Mouse (Mus musculus): ENCODE measurements around the gene Pcbd1. TPM values are rescaled to one million over a fixed set of nuclear protein-coding genes. Genes with fewer than 3 reads are reported as not detected.

Gene Pcbd1
- polyA plus RNA-seq, 1 experiment from 2014 or later, result 59.8 TPM

- peak; percentile 64 for ATAC-seq (replicated peaks; ENCODE audit: insufficient number of reproducible peaks, insufficient read depth, low FRiP score, low read depth)
- no peaks in the 10 kb centered on the region for H3K9me3 ChIP-seq (replicated peaks)
- peak overlapping the region; percentile 83 for H3K27ac ChIP-seq
- no peak overlapping the region for H3K4me3 ChIP-seq
- H3K36me3 ChIP-seq, result no peaks in the 10 kb centered on the region
- H3K4me2 ChIP-seq, result peak overlapping the region; percentile 45
- H3K9ac ChIP-seq, result 0 out of 2 replicates have a peak overlapping the region, but pooled peaks have one; percentile 14
- H3K27me3 ChIP-seq, result no peaks in the 10 kb centered on the region
- H3K4me1 ChIP-seq (replicated peaks), result peaks cover 34% of the 10 kb centered on the region
- WGBS, result 4% methylated on average over 8 of the region's 8 CpGs
Observed at GRCm38 (mm10) chr10:61068436-61069192, 20.5 kb upstream of the Pcbd1 start.

GRCm38 (mm10) chr10:61069248-61069647 lies 19.9 kb upstream of the Pcbd1 start:
- no peak for ATAC-seq (replicated peaks; ENCODE audit: insufficient number of reproducible peaks, insufficient read depth, low FRiP score, low read depth)

GRCm38 (mm10) chr10:61072324-61072723 lies 16.8 kb upstream of the Pcbd1 start:
- no peaks in the 10 kb centered on the region for H3K9me3 ChIP-seq (replicated peaks)
- peaks cover 16% of the 10 kb centered on the region for H3K4me1 ChIP-seq (replicated peaks)
- no peak overlapping the region for H3K4me3 ChIP-seq
- H3K4me2 ChIP-seq, result no peak overlapping the region
- no peaks in the 10 kb centered on the region for H3K36me3 ChIP-seq
- no peak overlapping the region for H3K9ac ChIP-seq
- no peak overlapping the region for H3K27ac ChIP-seq
- WGBS, result 14% methylated on average over 16 of the region's 16 CpGs
- no peak for ATAC-seq (replicated peaks; ENCODE audit: insufficient number of reproducible peaks, insufficient read depth, low FRiP score, low read depth)
- no peaks in the 10 kb centered on the region for H3K27me3 ChIP-seq

More at GRCm38 (mm10) chr10:61069248-61069647, 19.9 kb upstream of the Pcbd1 start:
- no peaks in the 10 kb centered on the region for H3K9me3 ChIP-seq (replicated peaks)
- H3K4me1 ChIP-seq (replicated peaks), result peaks cover 34% of the 10 kb centered on the region
- peak overlapping the region; percentile 45 for H3K4me2 ChIP-seq
- no peaks in the 10 kb centered on the region for H3K36me3 ChIP-seq
- H3K27ac ChIP-seq, result peak overlapping the region; percentile 83
- 0 out of 2 replicates have a peak overlapping the region, but pooled peaks have one; percentile 14 for H3K9ac ChIP-seq
- H3K27me3 ChIP-seq, result no peaks in the 10 kb centered on the region
- H3K4me3 ChIP-seq, result no peak overlapping the region
- WGBS, result 11% methylated on average over 13 of the region's 13 CpGs

GRCm38 (mm10) chr10:61074643-61075042 lies 14.5 kb upstream of the Pcbd1 start:
- Histone ChIP-seq H3K4me1 (replicated peaks) (peaks cover under 1% of the 10 kb centered on the region; the same call in 1 of the 2 replicates), H3K4me3 (no peak overlapping the region), H3K4me2 (no peak overlapping the region), H3K36me3 (no peaks in the 10 kb centered on the region), H3K9ac (no peak overlapping the region), H3K27me3 (no peaks in the 10 kb centered on the region), H3K27ac (no peak overlapping the region), H3K9me3 (replicated peaks) (no peaks in the 10 kb centered on the region)
- no peak for ATAC-seq (replicated peaks; ENCODE audit: insufficient number of reproducible peaks, insufficient read depth, low FRiP score, low read depth)
- 3% methylated on average over 1 of the region's 1 CpGs for WGBS

- WGBS, result 88% methylated on average over 3 of the region's 3 CpGs
- no peak for ATAC-seq (replicated peaks; ENCODE audit: insufficient number of reproducible peaks, insufficient read depth, low FRiP score, low read depth)
- no peaks in the 10 kb centered on the region for H3K36me3 ChIP-seq
- no peaks in the 10 kb centered on the region for H3K27me3 ChIP-seq
- H3K27ac ChIP-seq, result no peak overlapping the region
- H3K9ac ChIP-seq, result no peak overlapping the region
- H3K9me3 ChIP-seq (replicated peaks), result no peaks in the 10 kb centered on the region
- no peak overlapping the region for H3K4me3 ChIP-seq
- H3K4me2 ChIP-seq, result no peak overlapping the region
- peaks cover 7% of the 10 kb centered on the region for H3K4me1 ChIP-seq (replicated peaks)
Observed at GRCm38 (mm10) chr10:61075607-61076006, 13.5 kb upstream of the Pcbd1 start.

- no peak overlapping the region for H3K9ac ChIP-seq
- H3K9me3 ChIP-seq (replicated peaks), result no peaks in the 10 kb centered on the region
- H3K36me3 ChIP-seq, result no peaks in the 10 kb centered on the region
- H3K4me3 ChIP-seq, result peak overlapping the region; percentile 19; the same call in 1 of the 2 replicates
- peak; percentile 76; the same call in 1 of the 2 replicates for ATAC-seq (replicated peaks; ENCODE audit: insufficient number of reproducible peaks, insufficient read depth, low FRiP score, low read depth)
- H3K27me3 ChIP-seq, result no peaks in the 10 kb centered on the region
- peak overlapping the region; percentile 54 for H3K4me2 ChIP-seq
- H3K4me1 ChIP-seq (replicated peaks), result peaks cover 12% of the 10 kb centered on the region
- WGBS, result 37% methylated on average over 14 of the region's 14 CpGs
- no peak overlapping the region for H3K27ac ChIP-seq
Observed at GRCm38 (mm10) chr10:61080227-61080930, 8.8 kb upstream of the Pcbd1 start.

GRCm38 (mm10) chr10:61080931-61081255 lies 8.2 kb upstream of the Pcbd1 start:
- Histone ChIP-seq H3K27me3 (no peaks in the 10 kb centered on the region), H3K9me3 (replicated peaks) (no peaks in the 10 kb centered on the region), H3K4me2 (peak overlapping the region; percentile 54), H3K4me3 (no peak overlapping the region), H3K36me3 (no peaks in the 10 kb centered on the region), H3K27ac (no peak overlapping the region), H3K9ac (no peak overlapping the region), H3K4me1 (replicated peaks) (peaks cover 12% of the 10 kb centered on the region)
- ATAC-seq (replicated peaks; ENCODE audit: insufficient number of reproducible peaks, insufficient read depth, low FRiP score, low read depth), result no peak
- WGBS, result 61% methylated on average over 11 of the region's 11 CpGs

- H3K4me1 ChIP-seq (replicated peaks), result peaks cover 26% of the 10 kb centered on the region
- H3K4me3 ChIP-seq, result no peak overlapping the region
- WGBS, result 79% methylated on average over 2 of the region's 2 CpGs
- H3K9me3 ChIP-seq (replicated peaks), result no peaks in the 10 kb centered on the region
- no peak overlapping the region for H3K27ac ChIP-seq
- no peaks in the 10 kb centered on the region for H3K27me3 ChIP-seq
- no peak overlapping the region for H3K4me2 ChIP-seq
- H3K9ac ChIP-seq, result no peak overlapping the region
- no peak for ATAC-seq (replicated peaks; ENCODE audit: insufficient number of reproducible peaks, insufficient read depth, low FRiP score, low read depth)
- H3K36me3 ChIP-seq, result no peaks in the 10 kb centered on the region
Observed at GRCm38 (mm10) chr10:61085364-61085763, 3.8 kb upstream of the Pcbd1 start.

- ATAC-seq (replicated peaks; ENCODE audit: insufficient number of reproducible peaks, insufficient read depth, low FRiP score, low read depth), result no peak
Observed at GRCm38 (mm10) chr10:61086502-61086901, 2.6 kb upstream of the Pcbd1 start.

GRCm38 (mm10) chr10:61088468-61088867 lies 663 bp upstream of the Pcbd1 start:
- WGBS, result 63% methylated on average over 3 of the region's 3 CpGs
- H3K27ac ChIP-seq, result peak overlapping the region; percentile 61; the same call in 1 of the 2 replicates
- H3K4me2 ChIP-seq, result no peak overlapping the region
- H3K4me3 ChIP-seq, result no peak overlapping the region
- H3K36me3 ChIP-seq, result no peaks in the 10 kb centered on the region
- ATAC-seq (replicated peaks; ENCODE audit: insufficient number of reproducible peaks, insufficient read depth, low FRiP score, low read depth), result no peak
- H3K27me3 ChIP-seq, result no peaks in the 10 kb centered on the region
- H3K9ac ChIP-seq, result no peak overlapping the region
- H3K4me1 ChIP-seq (replicated peaks), result peaks cover 23% of the 10 kb centered on the region
- H3K9me3 ChIP-seq (replicated peaks), result no peaks in the 10 kb centered on the region

More at GRCm38 (mm10) chr10:61086502-61086901, 2.6 kb upstream of the Pcbd1 start:
- Histone ChIP-seq H3K27me3 (no peaks in the 10 kb centered on the region), H3K36me3 (no peaks in the 10 kb centered on the region), H3K4me1 (replicated peaks) (peaks cover 19% of the 10 kb centered on the region), H3K27ac (no peak overlapping the region), H3K4me2 (no peak overlapping the region), H3K4me3 (no peak overlapping the region), H3K9me3 (replicated peaks) (no peaks in the 10 kb centered on the region), H3K9ac (no peak overlapping the region)
- WGBS, result 42% methylated on average over 3 of the region's 3 CpGs

GRCm38 (mm10) chr10:61091866-61092265 lies 2.7 kb downstream of the Pcbd1 start:
- H3K27ac ChIP-seq, result no peak overlapping the region
- WGBS, result 51% methylated on average over 6 of the region's 6 CpGs
- no peak overlapping the region for H3K4me2 ChIP-seq
- H3K4me1 ChIP-seq (replicated peaks), result peaks cover 23% of the 10 kb centered on the region
- no peak overlapping the region for H3K9ac ChIP-seq
- H3K27me3 ChIP-seq, result no peaks in the 10 kb centered on the region
- ATAC-seq (replicated peaks; ENCODE audit: insufficient number of reproducible peaks, insufficient read depth, low FRiP score, low read depth), result no peak
- H3K4me3 ChIP-seq, result no peak overlapping the region
- no peaks in the 10 kb centered on the region for H3K36me3 ChIP-seq
- H3K9me3 ChIP-seq (replicated peaks), result no peaks in the 10 kb centered on the region
